Mouse (Mus musculus): ENCODE measurements around the gene Mgat5. TPM values are rescaled to one million over a fixed set of nuclear protein-coding genes. Genes with fewer than 3 reads are reported as not detected.

The Mgat5 gene
- total RNA-seq, 2 experiments from 2014 or later = 11.8 to 13.5 TPM

DNA sequence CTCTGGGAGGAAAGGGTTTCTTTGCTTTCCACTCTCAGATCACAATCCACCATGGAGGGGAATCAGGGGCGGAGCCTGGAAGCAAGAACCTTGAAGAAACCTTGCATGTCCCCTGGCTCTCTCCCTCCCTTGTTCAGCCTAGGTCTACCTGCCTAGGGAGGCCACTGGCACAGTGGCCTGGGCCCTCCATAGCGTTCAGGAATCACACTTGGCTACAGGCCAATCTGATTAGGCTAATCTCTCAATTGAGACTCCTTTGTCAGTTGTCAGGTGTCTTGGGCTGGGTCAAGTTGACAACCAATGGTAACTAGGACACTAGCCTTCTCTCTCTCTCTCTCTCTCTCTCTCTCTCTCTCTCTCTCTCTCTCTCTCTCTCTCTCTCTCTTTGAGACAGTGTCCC lies 12.2 kb downstream of the Mgat5 start:
- DNase-seq (ENCODE audit: low spot score in 2 of 2) = no peak

DNA sequence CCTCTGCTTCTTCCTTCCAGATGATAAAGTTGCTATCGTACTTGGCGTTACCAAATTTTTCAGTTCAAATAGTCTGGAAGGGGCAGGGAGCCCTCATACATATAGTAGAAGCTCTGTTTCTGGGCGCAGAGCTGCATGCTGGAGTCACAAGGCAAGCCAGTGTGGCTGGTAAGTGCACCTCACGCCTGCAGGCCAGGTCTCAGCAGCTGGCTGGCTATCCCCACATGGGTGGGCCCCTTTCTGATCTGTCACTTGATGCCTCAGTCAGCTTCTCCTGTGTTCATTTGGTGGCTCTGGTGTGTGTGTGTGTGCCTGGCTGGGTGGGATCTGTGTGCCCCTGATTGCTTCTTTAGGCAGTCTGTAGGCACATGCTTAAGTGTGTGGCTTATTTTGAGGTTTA lies 12.8 kb downstream of the Mgat5 start:
- no peak for DNase-seq (ENCODE audit: low spot score in 2 of 2)

DNA sequence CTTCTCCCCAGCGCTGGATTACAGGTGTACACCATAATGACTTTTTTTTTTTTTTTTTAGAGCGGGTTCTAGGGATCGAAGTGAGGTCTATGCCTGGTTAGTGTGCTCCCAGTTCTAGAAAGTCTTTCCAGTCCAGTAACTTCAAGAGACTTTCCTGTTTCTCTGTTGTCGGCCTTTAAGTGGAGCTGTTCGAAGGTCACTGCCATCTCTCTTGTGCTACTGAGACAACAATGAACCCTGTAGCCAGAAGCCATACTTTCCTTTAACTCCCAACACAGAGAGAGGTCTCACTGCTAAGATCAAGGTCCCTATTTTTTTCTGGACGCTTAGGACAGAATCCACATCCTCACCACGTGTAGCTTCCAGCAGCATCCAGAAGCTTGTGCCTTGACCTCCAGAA lies 13.4 kb downstream of the Mgat5 start:
- no peak for DNase-seq (ENCODE audit: low spot score in 2 of 2)

DNA sequence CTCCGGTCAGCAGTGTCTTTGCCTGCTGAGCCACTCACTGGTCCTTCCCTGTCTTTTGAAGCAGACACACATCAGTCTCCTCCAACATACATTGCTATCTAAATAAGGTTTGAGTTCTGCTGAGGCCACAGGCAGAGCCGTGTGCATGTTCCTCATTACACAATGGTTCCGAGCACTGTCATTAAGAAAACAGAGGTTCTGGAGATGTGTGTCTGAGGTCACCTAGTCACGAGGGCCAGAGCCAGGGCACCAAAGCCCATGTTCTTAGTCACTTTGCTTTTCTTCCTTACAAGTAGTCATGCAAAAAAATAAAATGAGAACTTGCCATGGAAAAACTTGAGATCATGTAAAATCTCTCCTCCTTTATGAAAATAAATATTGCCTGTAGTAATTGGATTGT lies 14.3 kb downstream of the Mgat5 start:
- no peak for DNase-seq (ENCODE audit: low spot score in 2 of 2)

DNA sequence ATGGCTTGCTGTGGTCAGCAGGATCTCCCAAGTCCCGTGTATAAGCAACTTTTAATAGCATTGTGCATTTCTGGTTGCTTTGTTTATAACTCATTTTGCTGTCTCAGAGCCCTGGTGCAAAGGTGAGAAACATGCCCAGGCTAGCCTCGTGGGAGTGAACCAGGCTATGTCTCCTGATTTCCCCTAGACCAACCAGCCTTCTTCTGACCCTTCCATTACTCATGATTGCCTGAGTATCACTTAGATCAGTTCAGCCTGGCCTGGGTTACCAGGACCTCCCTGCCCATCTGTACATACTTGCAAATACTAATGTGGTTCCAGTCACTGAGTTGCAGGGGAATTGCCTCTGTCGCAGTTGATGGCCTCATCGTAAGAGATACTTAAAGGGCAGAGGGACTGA lies 14.8 kb downstream of the Mgat5 start:
- no peak for DNase-seq (ENCODE audit: low spot score in 2 of 2)

DNA sequence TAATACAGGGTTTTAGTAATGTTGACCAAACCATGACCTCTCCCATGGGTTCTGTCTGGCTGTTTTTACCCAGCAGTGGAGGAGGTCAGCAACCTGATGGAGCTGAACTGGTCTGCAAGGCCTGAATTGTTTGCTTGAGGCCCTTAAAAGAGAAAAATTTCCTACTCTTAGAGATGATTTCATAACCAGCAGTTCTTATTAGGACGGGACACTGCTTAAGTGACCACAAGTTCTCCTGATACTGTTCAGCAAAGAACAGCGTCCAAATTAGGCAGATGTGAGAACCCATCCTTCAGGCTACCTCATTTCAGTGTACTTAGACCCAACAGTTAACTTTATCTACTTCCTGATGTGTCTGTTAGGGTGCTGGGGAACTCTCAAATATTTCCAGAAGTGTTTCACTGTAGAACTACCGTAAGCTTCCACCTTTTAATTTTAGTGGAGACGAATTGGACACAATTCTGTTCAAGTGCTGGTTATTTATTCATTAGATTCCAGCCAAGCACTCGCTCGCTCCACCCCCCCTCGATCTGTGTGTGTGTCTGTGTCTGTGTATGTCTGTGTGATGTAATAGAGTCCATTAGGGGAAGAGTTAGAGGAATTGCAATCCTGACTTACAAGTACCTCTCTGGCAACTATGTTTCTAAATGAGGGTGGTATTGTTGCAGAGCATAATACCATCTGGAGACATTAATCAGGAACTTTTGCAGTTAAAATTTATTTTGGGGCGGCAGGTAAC lies 17.4 kb downstream of the Mgat5 start:
- DNase-seq (ENCODE audit: low spot score in 2 of 2) = no peak

DNA sequence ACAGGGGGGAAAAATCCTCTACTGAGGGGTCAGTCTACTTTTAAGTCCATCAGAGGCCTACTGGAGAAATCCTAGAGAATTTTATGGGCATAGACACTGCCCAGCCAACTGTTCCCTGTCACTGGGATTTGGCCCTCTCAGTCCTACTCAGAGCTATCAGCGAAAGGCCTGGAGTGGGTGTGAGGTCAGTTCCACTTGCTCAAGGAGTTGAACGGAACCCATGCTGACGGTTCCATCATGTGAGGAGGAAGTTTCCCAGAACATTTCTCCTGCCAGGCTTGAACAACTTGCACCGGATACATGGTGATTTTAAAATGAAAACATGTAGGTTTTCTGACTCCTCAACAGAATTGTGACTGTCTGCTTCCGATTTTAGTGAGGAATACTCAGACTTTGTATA lies 20.2 kb downstream of the Mgat5 start:
- DNase-seq (ENCODE audit: low spot score in 2 of 2) = no peak

DNA sequence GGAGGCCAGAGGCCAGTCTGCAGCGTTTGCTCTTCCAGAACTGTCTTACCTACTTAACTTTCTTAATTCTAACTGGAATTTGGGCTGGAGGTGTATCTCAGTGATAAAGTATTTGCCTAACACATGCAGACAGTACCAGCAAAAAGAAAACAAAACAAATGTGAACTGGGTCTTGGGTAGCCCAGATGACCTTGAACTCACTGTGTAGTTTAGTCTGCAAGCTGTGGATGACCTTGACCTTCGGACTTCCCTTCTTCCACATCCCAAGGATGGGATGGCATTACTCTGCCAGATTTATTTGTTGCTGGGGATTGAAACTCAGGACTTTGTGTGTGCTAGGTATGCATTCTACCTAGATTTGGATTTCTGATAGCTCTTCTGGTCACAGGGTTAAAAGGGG lies 24.2 kb downstream of the Mgat5 start:
- DNase-seq (ENCODE audit: low spot score in 2 of 2) = no peak

DNA sequence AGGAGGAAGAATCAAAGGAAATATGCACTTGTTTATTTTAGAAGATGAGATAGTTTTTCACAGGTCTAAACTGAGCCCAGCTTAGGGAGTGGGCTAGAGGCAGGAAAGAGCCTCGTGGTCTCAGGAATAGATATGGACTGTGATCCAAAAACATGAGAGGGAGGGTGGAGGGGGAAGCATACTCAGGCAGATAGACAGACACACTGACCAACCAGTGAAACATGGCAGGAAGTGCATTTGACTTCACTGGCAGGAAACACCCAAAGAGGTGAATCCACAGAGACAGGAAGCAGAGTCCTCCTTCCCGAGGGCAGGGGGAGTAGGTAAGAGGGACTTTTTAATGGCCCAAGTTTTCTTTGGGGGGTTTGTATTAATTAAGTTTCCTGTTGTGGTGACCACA lies 25.7 kb downstream of the Mgat5 start:
- DNase-seq (ENCODE audit: low spot score in 2 of 2) = no peak

DNA sequence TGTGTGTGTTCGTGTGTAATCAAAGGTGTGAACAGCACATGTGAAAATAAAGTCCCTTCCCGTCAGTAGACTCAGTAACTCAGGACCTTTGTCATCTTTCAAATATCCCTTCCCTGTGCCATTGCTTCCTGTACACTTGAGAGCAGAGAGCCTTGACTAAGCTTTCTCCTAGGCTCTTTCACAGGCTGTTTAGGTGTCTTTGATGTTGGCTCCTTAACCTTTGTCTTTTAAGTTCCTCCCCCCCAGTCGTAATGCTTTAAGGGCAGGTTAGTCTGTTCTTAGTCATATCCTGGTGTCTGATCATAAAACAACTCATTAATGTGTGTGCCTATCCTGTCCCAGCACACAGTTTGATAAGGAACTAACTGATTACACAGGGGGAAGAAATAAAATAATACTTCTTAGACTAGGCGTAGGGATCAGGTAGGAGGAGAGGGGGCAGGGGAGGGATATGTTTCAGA lies 28.4 kb downstream of the Mgat5 start:
- DNase-seq (ENCODE audit: low spot score in 2 of 2) = no peak

DNA sequence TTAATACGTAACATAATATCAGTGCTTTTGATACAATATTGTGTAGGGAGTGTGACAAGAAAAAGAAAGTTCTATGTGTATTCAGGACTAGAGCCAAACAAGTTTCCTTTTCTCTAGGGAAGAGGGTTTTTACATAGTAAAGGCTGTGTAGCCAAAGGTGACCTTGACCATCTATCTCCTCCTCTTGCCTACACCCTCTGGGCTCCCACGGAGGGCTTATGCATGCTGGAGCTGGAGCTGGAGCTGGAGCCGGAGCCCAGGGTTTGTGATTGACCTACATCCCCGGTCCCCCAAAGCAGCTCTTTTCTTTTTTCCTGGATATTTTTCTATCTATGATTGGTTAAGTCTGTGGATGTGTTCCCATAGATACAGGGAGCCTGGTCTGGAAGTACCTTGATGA lies 30.3 kb downstream of the Mgat5 start:
- DNase-seq (ENCODE audit: low spot score in 2 of 2) = no peak

DNA sequence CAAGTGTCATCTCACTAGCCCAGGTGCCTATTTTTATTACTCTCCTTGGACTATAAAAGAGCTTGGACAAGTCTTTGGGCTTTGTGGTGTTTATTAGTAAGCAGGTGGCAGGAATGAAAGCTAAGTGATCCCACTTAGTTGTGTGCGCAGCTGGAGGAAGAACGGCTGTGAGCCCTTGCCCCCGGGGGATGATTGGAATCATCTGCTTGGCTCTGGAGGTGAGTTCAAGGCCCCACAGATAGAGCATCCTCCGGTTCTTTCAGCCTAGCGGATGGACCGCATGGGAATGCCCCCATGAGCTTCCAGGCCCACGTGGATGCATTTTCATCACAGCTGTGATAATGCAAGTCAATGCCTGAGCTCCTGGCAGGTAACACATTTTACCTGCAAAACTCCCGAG lies 31.6 kb downstream of the Mgat5 start:
- DNase-seq (ENCODE audit: low spot score in 2 of 2) = no peak

DNA sequence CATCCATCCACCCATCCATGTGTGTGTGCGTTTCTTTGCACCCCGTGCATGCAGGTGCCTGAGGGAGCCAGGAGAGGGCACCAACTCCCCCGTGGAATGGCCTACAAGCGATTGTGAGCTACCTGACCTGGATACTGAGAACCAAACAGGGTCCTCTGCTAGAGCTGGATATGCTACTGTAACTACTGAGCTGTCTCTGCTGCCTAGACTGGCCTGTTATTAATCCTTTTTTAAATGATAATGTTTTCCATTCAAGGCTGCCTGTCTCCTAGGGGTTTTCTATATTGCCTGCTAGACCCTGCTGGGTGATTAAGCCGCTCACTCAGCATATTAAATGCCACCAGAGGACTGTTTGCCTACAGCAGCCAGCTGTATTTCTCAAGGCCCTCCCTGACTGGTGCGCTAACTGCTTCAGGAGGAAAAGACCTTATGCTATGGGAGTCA lies 34.1 kb downstream of the Mgat5 start:
- DNase-seq (ENCODE audit: low spot score in 2 of 2) = no peak

DNA sequence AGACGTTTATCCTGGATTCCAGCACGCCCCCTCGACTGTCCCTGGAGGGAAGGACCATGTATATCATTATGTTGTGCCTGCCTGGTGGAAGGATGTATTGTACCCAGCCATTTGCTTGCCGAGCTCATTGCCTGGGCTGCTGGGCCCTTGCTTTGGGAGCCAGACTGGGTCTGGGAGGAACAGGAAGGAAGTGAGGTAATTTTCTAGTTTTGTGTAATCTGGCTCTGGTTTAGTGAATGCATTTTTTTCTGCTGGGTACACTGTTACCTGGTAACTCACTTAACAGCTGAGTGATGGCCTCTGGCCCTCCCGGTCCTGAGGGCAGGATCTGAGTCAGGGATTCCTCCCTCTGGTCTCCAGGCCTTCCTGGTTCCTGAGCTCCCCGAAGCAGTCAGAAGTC lies 35.1 kb downstream of the Mgat5 start:
- no peak for DNase-seq (ENCODE audit: low spot score in 2 of 2)

DNA sequence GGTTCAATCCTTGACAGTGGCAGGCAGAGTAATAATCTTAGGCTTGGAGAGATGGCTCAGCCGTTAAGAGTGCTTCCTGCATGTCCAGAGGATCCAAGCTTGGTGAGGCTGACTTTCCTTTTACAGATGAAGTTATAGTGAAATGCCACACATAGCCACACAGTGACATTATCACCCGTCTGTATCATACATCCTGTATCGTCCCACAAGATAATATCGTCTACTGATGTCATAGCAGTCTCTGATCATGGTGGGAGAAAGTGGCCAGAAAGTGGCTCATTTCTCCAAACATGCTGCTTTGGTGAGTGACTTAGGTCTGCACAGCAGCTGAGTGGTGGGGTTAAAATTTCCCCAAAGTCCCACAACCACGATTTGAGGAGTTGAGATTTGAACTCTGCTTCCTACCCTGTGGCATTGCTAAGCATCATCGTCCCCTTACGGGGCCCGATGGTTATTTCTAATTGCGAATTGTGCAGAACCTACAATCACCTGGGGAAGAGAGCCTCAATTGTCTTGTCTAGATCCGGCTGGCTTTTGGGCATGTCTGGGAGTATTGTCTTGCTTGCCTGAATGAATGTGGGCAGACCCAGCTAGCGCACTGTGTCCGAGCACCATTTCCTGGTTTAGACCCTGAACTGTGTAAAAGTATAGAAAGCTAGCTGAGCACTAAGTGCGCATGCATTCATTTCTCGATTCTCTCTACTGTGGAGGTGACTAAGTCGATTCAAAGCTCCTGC lies 37.5 kb downstream of the Mgat5 start:
- DNase-seq (ENCODE audit: low spot score in 2 of 2) = no peak

DNA sequence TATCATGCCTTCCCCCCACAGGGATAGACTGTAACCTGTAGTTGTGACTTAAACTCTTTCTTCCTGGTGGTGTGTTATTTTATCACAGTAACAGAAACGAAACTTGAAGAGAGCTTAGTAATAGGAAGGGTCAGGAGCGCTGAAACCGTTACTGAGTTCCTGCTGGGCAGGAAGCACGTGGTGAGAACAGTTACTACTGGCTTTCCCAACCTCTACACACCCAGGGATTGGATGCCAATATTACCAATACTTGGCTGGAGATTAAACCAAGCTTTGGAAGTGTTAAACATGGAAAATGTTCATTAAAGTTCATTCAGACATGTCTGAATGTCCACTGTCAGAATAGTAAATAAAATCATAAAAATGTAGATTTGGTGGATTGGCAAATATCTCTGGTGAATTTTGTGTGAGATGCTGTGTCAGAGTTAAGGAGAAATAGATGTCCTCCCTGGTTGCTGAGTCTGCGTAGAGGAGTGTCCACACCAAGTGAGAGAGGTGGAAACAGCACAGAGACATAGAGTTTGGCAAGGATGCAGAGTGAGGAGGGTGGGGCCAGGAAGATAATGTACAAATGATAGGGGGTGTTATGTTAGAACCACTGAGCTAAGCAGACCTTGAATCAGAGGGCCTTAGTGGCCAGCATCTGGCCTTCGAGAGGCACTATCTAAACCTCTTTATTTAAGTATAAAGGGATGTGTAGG lies 38.2 kb downstream of the Mgat5 start:
- DNase-seq (ENCODE audit: low spot score in 2 of 2) = no peak

DNA sequence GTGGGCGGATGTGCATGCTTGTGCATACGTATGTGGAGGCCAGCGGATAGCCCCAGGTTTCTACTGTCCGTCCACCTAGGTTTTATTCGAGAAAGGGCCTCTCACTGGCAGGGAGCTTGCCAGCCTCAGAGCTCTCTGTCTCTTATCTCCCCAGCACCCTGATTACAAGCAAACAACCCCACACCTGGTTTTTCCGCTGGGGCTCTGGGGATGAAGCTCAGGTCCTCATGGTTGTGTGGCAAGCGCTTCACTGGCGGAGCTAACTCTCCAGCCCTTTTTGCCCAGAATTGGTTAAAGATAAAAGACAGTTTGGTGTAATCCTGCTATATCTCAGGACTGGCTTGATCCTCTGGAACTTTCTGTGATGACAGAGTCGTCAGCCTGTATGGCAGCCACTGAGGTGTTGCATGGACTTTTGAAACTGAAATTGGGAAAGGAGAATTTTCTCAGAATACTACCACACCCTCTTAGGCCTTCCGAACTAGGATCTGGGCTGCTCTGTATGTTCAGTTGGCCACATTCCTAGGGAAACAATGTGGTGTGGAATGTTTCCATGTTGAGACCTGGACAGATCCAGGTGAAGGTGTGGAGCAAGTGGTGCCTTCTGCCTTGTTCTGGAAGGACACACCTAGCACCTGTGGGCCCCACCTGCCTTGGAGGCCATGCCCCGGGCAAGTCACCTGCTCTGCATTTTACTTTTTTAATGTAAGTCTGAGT lies 39.4 kb downstream of the Mgat5 start:
- no peak for DNase-seq (ENCODE audit: low spot score in 2 of 2)

DNA sequence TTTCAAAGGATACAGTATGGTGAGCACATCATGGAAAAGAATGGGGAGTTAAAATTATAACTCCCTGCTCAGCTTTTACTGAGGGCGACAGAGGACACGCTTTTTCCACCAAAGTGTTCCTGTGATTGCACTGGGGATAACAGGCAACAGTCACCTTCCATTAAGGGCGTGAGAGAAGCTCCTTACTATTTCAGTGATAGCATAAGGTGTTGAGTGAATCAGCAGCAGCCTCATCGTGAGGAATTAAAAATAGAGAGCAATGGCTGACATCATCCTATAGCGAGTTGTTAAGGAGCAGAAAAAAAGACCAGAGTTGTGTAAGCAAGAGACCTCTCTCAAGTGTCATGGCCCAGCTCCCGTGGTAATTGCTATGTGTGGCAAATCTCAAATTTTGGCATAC lies 41.3 kb downstream of the Mgat5 start:
- no peak for DNase-seq (ENCODE audit: low spot score in 2 of 2)

DNA sequence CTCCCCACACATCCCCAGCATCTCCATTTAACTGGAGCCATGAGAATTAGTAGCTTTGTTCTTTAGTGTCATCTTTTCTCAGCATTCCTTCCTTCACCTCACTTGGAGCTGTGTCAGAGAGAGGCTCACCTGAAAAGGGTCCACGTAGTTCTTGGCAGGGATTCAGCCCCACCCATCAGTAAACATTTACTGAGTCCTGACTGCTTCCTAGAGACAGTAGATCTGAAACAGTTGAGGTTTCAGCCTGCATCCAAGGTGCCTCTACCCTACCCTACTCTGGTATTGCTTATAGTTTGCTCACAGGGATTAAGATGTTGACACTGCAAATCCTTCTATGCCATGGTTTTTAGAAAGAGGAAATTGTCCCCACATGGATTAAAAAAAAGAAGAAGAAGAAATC lies 43.6 kb downstream of the Mgat5 start:
- DNase-seq (ENCODE audit: low spot score in 2 of 2) = no peak

DNA sequence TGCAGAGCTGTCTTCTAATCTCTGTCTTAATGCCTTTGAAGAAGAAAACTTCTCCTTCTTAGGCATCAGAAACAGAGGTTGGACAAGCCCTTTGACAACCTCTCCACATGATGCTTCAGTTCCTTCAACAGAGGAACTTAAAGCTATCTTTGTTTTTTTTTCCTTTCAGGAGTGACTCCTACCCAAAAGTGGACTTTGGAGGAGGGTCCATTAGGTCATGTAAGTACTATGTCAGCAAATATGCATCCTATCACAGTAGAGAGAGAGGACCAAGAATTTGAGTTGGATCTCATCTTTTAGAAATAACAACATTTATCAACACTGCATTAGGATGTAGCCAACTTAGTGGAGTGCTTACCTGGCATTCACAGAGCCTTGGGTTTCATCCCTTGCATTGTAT lies 44.8 kb downstream of the Mgat5 start:
- no peak for DNase-seq (ENCODE audit: low spot score in 2 of 2)

DNA sequence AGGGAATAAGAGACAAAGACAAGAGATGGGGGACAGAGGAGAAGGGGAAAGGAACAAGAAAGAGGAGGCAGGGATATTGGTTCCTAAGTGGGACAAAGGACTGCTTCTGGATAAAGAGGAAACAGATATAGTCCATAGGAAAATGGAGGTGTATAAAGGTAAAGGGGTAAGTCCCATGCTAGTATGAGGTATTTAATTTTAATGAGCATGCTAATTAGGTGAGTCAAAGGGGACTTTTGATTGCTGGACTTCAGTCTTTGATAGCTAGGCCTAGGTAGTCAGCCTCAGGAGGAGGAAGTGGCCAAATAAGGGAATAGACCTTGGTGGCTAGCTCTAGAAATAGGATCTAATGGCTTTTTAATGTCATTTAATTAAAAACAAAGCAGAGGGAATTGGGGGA lies 45.5 kb downstream of the Mgat5 start:
- DNase-seq (ENCODE audit: low spot score in 2 of 2) = no peak

DNA sequence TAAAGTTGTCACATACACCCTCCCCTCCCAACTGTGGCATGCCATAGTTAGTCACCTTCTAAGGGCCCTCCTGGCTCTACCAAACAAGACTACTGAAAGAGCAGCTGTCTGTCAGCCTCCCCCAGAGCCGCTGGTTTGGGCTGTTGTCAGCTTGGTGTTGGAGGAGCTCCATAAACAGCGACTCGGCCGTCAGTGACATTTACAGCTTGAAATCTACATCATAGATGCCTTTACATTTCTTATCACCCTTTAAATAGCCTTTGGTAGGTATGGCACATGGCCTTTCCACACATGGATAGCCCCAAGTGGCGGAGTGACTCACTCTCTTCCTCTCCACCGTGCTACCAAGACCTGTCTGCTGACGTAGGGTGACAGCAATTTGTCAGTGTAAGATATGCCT lies 46.9 kb downstream of the Mgat5 start:
- no peak for DNase-seq (ENCODE audit: low spot score in 2 of 2)

Measured in adrenal gland, adult 18-20 months (tissue).